Mouse (Mus musculus): ENCODE measurements around the gene Ttll3. TPM values are rescaled to one million over a fixed set of nuclear protein-coding genes. Genes with fewer than 3 reads are reported as not detected.

Gene Ttll3
- polyA plus RNA-seq, 1 experiment, result 1.9 TPM

GRCm38 (mm10) chr6:113405483-113405882 lies 16.4 kb downstream of the Ttll3 start:
- no peaks in the 10 kb centered on the region for H3K79me2 ChIP-seq (ENCODE audit: control insufficient read depth, insufficient read depth)
- no peak overlapping the region for H3ac ChIP-seq (ENCODE audit: control insufficient read depth, insufficient read length)
- no peaks in the 10 kb centered on the region for H3K27me3 ChIP-seq (ENCODE audit: control insufficient read depth, insufficient read depth, insufficient read length)
- H3K4me3 ChIP-seq, result no peak overlapping the region
- no peak for TF ChIP-seq REST (IDR thresholded peaks at IDR 0.05; ENCODE audit: insufficient read depth, insufficient read length)
- no peak for TF ChIP-seq TCF12 (IDR thresholded peaks at IDR 0.05; ENCODE audit: insufficient read depth, poor library complexity, severe bottlenecking)
- no peak for TF ChIP-seq MYOD1 (IDR thresholded peaks at IDR 0.05; ENCODE audit: control insufficient read depth in 1 of 3, insufficient read length in 2 of 3, low read depth in 2 of 3)
- no peak for TF ChIP-seq SRF (IDR thresholded peaks at IDR 0.05; ENCODE audit: control insufficient read depth, insufficient read length, low read depth)
- no peak for TF ChIP-seq MAX (IDR thresholded peaks at IDR 0.05; ENCODE audit: low read depth)
- no peak for TF ChIP-seq E2F4 (IDR thresholded peaks at IDR 0.05; ENCODE audit: insufficient read depth)
- TF ChIP-seq POLR2AphosphoS2 (IDR thresholded peaks at IDR 0.05; ENCODE audit: insufficient read length, low read depth), result no peak
- no peak for TF ChIP-seq MYOG (IDR thresholded peaks at IDR 0.05; ENCODE audit: control insufficient read depth in 1 of 3, insufficient read depth in 1 of 3, insufficient read length in 2 of 3, low read depth in 2 of 3)
- no peak for TF ChIP-seq POLR2A (IDR thresholded peaks at IDR 0.05; ENCODE audit: insufficient read length, low read depth)
- TF ChIP-seq CEBPB (IDR thresholded peaks at IDR 0.05; ENCODE audit: insufficient read depth, poor library complexity, severe bottlenecking), result no peak
- TF ChIP-seq USF1 (IDR thresholded peaks at IDR 0.05; ENCODE audit: low read depth), result no peak
- H3K36me3 ChIP-seq (ENCODE audit: control insufficient read depth, insufficient read depth), result no peaks in the 10 kb centered on the region
- H3K4me2 ChIP-seq (ENCODE audit: low read depth), result no peak overlapping the region

- Histone ChIP-seq H3K4me2 (ENCODE audit: low read depth) (no peak overlapping the region), H3K79me2 (ENCODE audit: control insufficient read depth, insufficient read depth) (no peaks in the 10 kb centered on the region), H3K27me3 (ENCODE audit: control insufficient read depth, insufficient read depth, insufficient read length) (no peaks in the 10 kb centered on the region), H3K4me3 (no peak overlapping the region), H3ac (ENCODE audit: control insufficient read depth, insufficient read length) (no peak overlapping the region), H3K36me3 (ENCODE audit: control insufficient read depth, insufficient read depth) (no peaks in the 10 kb centered on the region)
- TF ChIP-seq TCF12 (IDR thresholded peaks at IDR 0.05; ENCODE audit: insufficient read depth, poor library complexity, severe bottlenecking) (no peak), SRF (IDR thresholded peaks at IDR 0.05; ENCODE audit: control insufficient read depth, insufficient read length, low read depth) (no peak), CEBPB (IDR thresholded peaks at IDR 0.05; ENCODE audit: insufficient read depth, poor library complexity, severe bottlenecking) (no peak), USF1 (IDR thresholded peaks at IDR 0.05; ENCODE audit: low read depth) (no peak), TCF3 (IDR thresholded peaks at IDR 0.05; ENCODE audit: insufficient read length, low read depth) (no peak), MYOG (IDR thresholded peaks at IDR 0.05; ENCODE audit: control insufficient read depth in 1 of 3, insufficient read depth in 1 of 3, insufficient read length in 2 of 3, low read depth in 2 of 3) (no peak)
Observed at GRCm38 (mm10) chr6:113406683-113407082, 17.6 kb downstream of the Ttll3 start.

GRCm38 (mm10) chr6:113410001-113410400 lies 20.9 kb downstream of the Ttll3 start:
- no peak overlapping the region for H3ac ChIP-seq (ENCODE audit: control insufficient read depth, insufficient read length)
- no peak for TF ChIP-seq CEBPB (IDR thresholded peaks at IDR 0.05; ENCODE audit: insufficient read depth, poor library complexity, severe bottlenecking)
- no peak for TF ChIP-seq TCF12 (IDR thresholded peaks at IDR 0.05; ENCODE audit: insufficient read depth, poor library complexity, severe bottlenecking)
- no peak for TF ChIP-seq SRF (IDR thresholded peaks at IDR 0.05; ENCODE audit: control insufficient read depth, insufficient read length, low read depth)
- no peak for TF ChIP-seq TCF3 (IDR thresholded peaks at IDR 0.05; ENCODE audit: insufficient read length, low read depth)
- TF ChIP-seq POLR2A (IDR thresholded peaks at IDR 0.05; ENCODE audit: insufficient read length, low read depth), result no peak
- no peak for TF ChIP-seq E2F4 (IDR thresholded peaks at IDR 0.05; ENCODE audit: insufficient read depth)
- TF ChIP-seq MAX (IDR thresholded peaks at IDR 0.05; ENCODE audit: low read depth), result no peak
- no peak for TF ChIP-seq MYOG (IDR thresholded peaks at IDR 0.05; ENCODE audit: control insufficient read depth in 1 of 3, insufficient read depth in 1 of 3, insufficient read length in 2 of 3, low read depth in 2 of 3)
- no peak for TF ChIP-seq REST (IDR thresholded peaks at IDR 0.05; ENCODE audit: insufficient read depth, insufficient read length)
- TF ChIP-seq USF1 (IDR thresholded peaks at IDR 0.05; ENCODE audit: low read depth), result no peak
- no peak for TF ChIP-seq POLR2AphosphoS2 (IDR thresholded peaks at IDR 0.05; ENCODE audit: insufficient read length, low read depth)
- no peak for TF ChIP-seq MYOD1 (IDR thresholded peaks at IDR 0.05; ENCODE audit: control insufficient read depth in 1 of 3, insufficient read length in 2 of 3, low read depth in 2 of 3)
- no peak overlapping the region for H3K4me2 ChIP-seq (ENCODE audit: low read depth)
- no peaks in the 10 kb centered on the region for H3K36me3 ChIP-seq (ENCODE audit: control insufficient read depth, insufficient read depth)
- H3K4me3 ChIP-seq, result no peak overlapping the region
- no peaks in the 10 kb centered on the region for H3K79me2 ChIP-seq (ENCODE audit: control insufficient read depth, insufficient read depth)
- H3K27me3 ChIP-seq (ENCODE audit: control insufficient read depth, insufficient read depth, insufficient read length), result no peaks in the 10 kb centered on the region

GRCm38 (mm10) chr6:113416416-113416815 lies 27.4 kb downstream of the Ttll3 start:
- Histone ChIP-seq H3ac (ENCODE audit: control insufficient read depth, insufficient read length) (no peak overlapping the region), H3K79me2 (ENCODE audit: control insufficient read depth, insufficient read depth) (no peaks in the 10 kb centered on the region), H3K4me2 (ENCODE audit: low read depth) (no peak overlapping the region), H3K36me3 (ENCODE audit: control insufficient read depth, insufficient read depth) (no peaks in the 10 kb centered on the region), H3K27me3 (ENCODE audit: control insufficient read depth, insufficient read depth, insufficient read length) (no peaks in the 10 kb centered on the region), H3K4me3 (no peak overlapping the region)
- TF ChIP-seq TCF3 (IDR thresholded peaks at IDR 0.05; ENCODE audit: insufficient read length, low read depth) (no peak), POLR2A (IDR thresholded peaks at IDR 0.05; ENCODE audit: insufficient read length, low read depth) (no peak), MYOG (IDR thresholded peaks at IDR 0.05; ENCODE audit: control insufficient read depth in 1 of 3, insufficient read depth in 1 of 3, insufficient read length in 2 of 3, low read depth in 2 of 3) (no peak), REST (IDR thresholded peaks at IDR 0.05; ENCODE audit: insufficient read depth, insufficient read length) (no peak), TCF12 (IDR thresholded peaks at IDR 0.05; ENCODE audit: insufficient read depth, poor library complexity, severe bottlenecking) (no peak), E2F4 (IDR thresholded peaks at IDR 0.05; ENCODE audit: insufficient read depth) (no peak), USF1 (IDR thresholded peaks at IDR 0.05; ENCODE audit: low read depth) (no peak), SRF (IDR thresholded peaks at IDR 0.05; ENCODE audit: control insufficient read depth, insufficient read length, low read depth) (no peak), MYOD1 (IDR thresholded peaks at IDR 0.05; ENCODE audit: control insufficient read depth in 1 of 3, insufficient read length in 2 of 3, low read depth in 2 of 3) (no peak), CEBPB (IDR thresholded peaks at IDR 0.05; ENCODE audit: insufficient read depth, poor library complexity, severe bottlenecking) (no peak), POLR2AphosphoS2 (IDR thresholded peaks at IDR 0.05; ENCODE audit: insufficient read length, low read depth) (no peak), MAX (IDR thresholded peaks at IDR 0.05; ENCODE audit: low read depth) (no peak)

Data from myocyte (in vitro differentiated cells).